Mouse (Mus musculus) stomach, postnatal 0 days (tissue): ENCODE results near the gene Tmem129. TPM values are rescaled to one million over a fixed set of nuclear protein-coding genes. Genes with fewer than 3 reads are reported as not detected.

ENCODE experiments used
- ATAC-seq: fragments of 200-750 bp; cut with Nextera tagmentation; 2 replicates; pipeline ENCODE4 v1.8.0; 2017; ENCODE audit not compliant: low FRiP score, low TSS enrichment
- DNase-seq: peaks from one replicate; pipeline ENCODE4 v3.0.0-alpha.2; 2016; ENCODE audit warnings: low spot score
- H3K27ac ChIP-seq: fragments of 300-500 bp; sonication (generic); replicated peaks from 2 replicates; pipeline ENCODE4 v1.5.1; 2014; ENCODE audit warnings: mild to moderate bottlenecking, control low read depth
- H3K27me3 ChIP-seq: fragments of 300-500 bp; sonication (generic); 2 replicates; pipeline ENCODE4 v1.6.1; 2014; ENCODE audit warnings: low read length; ENCODE audit not compliant: control insufficient read depth, insufficient read depth
- H3K36me3 ChIP-seq: fragments of 300-500 bp; sonication (generic); 2 replicates; pipeline ENCODE4 v1.6.1; 2014; ENCODE audit warnings: low read length, mixed read lengths; ENCODE audit not compliant: control insufficient read depth, insufficient read depth
- H3K4me1 ChIP-seq: fragments of 300-500 bp; sonication (generic); replicated peaks from 2 replicates; pipeline ENCODE4 v1.6.1; 2014; ENCODE audit warnings: antibody characterized with exemption; ENCODE audit not compliant: control insufficient read depth, insufficient read depth
- H3K4me2 ChIP-seq: fragments of 300-500 bp; sonication (generic); replicated peaks from 2 replicates; pipeline ENCODE4 v1.6.1; 2014; ENCODE audit warnings: low read depth, mild to moderate bottlenecking, control low read depth, moderate library complexity
- H3K4me3 ChIP-seq: fragments of 300-500 bp; sonication (generic); 2 replicates; pipeline ENCODE4 v1.5.1; 2014; ENCODE audit warnings: low read depth, low read length, control low read depth
- H3K9ac ChIP-seq: fragments of 300-500 bp; sonication (generic); 2 replicates; pipeline ENCODE4 v1.6.1; 2014; ENCODE audit warnings: mild to moderate bottlenecking, low read length, control low read depth, mixed read lengths
- H3K9me3 ChIP-seq: fragments of 300-500 bp; sonication (generic); 2 replicates; pipeline ENCODE4 v1.6.1; 2016; ENCODE audit warnings: low read length; ENCODE audit not compliant: control insufficient read depth
- CTCF ChIP-seq: IDR thresholded peaks from 2 replicates; pipeline ENCODE4 v1.5.1; 2016; ENCODE audit warnings: antibody characterized with exemption, low read depth, mild to moderate bottlenecking, moderate library complexity
- EP300 ChIP-seq: optimal IDR thresholded peaks from 2 replicates; pipeline ENCODE3; 2016; ENCODE audit warnings: antibody characterized with exemption
- WGBS: fragments of 180-500 bp; shearing (Covaris S2); extraction: QIAGEN DNeasy Blood & Tissue Kit; methylation state at CpG from one replicate; pipeline ENCODE4 v1.1.7; 2014; 5-methylcytosine and 5-hydroxymethylcytosine counted together
- polyA plus RNA-seq: library from polyadenylated mRNA; unstranded; fragments of >200 nt; fragmentation: Nextera tagmentation; extraction: Ambion mirVana; gene quantifications from 2 replicates; pipeline ENCODE4 v1.2.1, GENCODE M21; 2015

The Tmem129 gene
- 16.7 and 17.4 TPM in 2 replicates for polyA plus RNA-seq

DNA sequence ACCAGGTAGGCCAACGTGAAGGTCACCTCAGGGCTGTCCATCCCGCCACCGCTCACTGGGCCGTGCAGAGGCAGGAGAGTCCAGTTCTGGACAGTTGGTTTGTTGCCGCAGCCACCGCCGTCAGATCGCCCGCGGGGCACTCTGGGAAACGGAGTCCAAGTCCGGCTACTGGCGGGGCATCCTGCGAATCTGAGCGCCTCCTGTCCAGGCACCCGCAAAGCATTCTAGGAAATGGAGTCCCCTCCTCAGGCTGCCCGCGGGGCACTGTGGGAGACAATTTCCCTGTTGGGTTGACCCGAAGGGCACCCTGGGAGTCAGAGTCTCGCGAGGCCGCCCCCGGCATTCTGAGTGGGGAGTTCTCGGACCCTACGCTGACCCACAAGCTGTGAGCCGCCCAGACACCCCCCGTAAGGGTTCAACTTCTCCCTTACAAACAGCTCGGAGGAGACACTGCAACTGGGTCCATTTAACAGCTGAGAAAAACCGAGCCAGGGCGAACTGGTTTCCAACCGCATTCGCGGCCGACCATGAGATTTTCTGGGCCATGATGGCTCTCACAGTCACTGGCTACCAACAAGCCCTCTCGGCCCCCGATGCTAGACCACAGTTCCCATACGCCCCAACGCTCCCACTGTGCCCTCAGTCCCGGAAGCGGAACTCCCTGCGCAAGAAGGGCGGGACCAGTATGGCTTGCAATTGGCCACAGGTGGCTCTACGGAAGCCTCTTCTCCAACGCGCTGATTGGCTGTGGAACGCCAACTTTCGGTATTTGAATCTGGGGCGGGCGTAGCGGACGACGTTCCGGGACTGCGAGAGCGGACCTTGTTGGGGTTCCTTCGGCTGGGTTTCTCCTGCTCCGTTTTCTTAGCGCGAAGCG is at the start of gene Tmem129, which contains the start of gene Tacc3:
Gene Tmem129 (minus strand): TSS at position 630 of the 877 bp plus-strand sequence.
Gene Tacc3 (plus strand): TSS at position 342 of the 877 bp plus-strand sequence.
- Histone ChIP-seq H3K9ac (peak within 1 kb of the TSS; percentile 77), H3K4me3 (peak within 1 kb of the TSS; percentile 72), H3K27me3 (no peaks in the 10 kb centered on the region), H3K27ac (peak within 1 kb of the TSS; percentile 98), H3K4me2 (peak within 1 kb of the TSS; percentile 80), H3K9me3 (no peaks in the 10 kb centered on the region), H3K36me3 (peaks cover 5% of the 10 kb centered on the region; the same call in 1 of the 2 replicates), H3K4me1 (0 out of 2 replicates have a peak, but pooled peaks cover 4% of the 10 kb centered on the region)
- peak; percentile 97 for TF ChIP-seq EP300
- peak; percentile 22; the same call in 1 of the 2 replicates for TF ChIP-seq CTCF
- WGBS = under 1% methylated on average over 60 of the region's 60 CpGs
- ATAC-seq (peak; percentile 97), DNase-seq (peak; percentile 98)

DNA sequence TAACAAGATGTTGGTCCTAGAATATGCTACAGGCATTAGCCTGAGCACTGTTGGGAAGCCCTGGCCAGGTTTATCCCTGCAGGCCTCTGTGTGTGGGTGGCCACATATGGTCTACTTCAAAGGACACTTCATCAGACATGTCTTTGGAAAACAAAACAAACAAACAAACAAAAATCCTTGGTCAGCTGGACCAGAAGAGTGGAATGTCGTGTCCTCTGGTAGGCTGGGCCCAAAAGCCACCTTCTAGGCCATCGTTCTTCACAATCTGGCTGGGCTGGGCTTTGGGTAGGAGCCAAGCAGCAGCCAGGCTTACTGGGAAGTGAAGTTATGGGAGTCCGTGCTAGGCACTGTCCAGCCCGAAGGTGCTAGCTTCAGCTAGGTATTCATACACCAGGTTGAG is 48.9 kb upstream of the Tmem129 start:
- TF ChIP-seq EP300 = no peak
- TF ChIP-seq CTCF = no peak
- WGBS = 33% methylated on average over 4 of the region's 4 CpGs
- no peaks in the 10 kb centered on the region for H3K36me3 ChIP-seq
- no peaks in the 10 kb centered on the region for H3K9me3 ChIP-seq
- no peak overlapping the region for H3K4me3 ChIP-seq
- H3K27me3 ChIP-seq = no peaks in the 10 kb centered on the region
- no peak overlapping the region for H3K9ac ChIP-seq
- DNase-seq (no peak), ATAC-seq (no peak)
- peaks cover 5% of the 10 kb centered on the region for H3K4me1 ChIP-seq
- no peak overlapping the region for H3K4me2 ChIP-seq
- no peak overlapping the region for H3K27ac ChIP-seq

DNA sequence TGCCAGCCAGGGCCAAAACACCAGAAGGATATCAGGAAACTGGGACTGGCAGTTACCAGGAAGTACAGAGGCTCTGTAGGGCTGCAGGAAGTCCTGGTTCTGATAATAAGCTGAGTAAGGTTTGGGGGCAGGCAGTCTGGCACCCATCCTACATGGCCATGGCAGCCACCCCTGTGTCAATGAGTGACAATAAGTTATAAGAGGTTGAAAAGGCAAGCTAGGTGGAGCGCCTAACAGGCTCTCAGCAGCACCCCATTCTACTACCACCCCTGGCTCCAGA is 48.1 kb upstream of the Tmem129 start:
- no peaks in the 10 kb centered on the region for H3K9me3 ChIP-seq
- TF ChIP-seq CTCF (no peak), EP300 (no peak)
- WGBS = 72% methylated on average over 1 of the region's 1 CpGs
- no peaks in the 10 kb centered on the region for H3K36me3 ChIP-seq
- H3K4me2 ChIP-seq = no peak overlapping the region
- ATAC-seq = peak; percentile 22; the same call in 1 of the 2 replicates
- no peak for DNase-seq
- no peaks in the 10 kb centered on the region for H3K27me3 ChIP-seq
- peak overlapping the region; percentile 53 for H3K27ac ChIP-seq
- H3K4me1 ChIP-seq = peaks cover 5% of the 10 kb centered on the region
- no peak overlapping the region for H3K4me3 ChIP-seq
- H3K9ac ChIP-seq = no peak overlapping the region

DNA sequence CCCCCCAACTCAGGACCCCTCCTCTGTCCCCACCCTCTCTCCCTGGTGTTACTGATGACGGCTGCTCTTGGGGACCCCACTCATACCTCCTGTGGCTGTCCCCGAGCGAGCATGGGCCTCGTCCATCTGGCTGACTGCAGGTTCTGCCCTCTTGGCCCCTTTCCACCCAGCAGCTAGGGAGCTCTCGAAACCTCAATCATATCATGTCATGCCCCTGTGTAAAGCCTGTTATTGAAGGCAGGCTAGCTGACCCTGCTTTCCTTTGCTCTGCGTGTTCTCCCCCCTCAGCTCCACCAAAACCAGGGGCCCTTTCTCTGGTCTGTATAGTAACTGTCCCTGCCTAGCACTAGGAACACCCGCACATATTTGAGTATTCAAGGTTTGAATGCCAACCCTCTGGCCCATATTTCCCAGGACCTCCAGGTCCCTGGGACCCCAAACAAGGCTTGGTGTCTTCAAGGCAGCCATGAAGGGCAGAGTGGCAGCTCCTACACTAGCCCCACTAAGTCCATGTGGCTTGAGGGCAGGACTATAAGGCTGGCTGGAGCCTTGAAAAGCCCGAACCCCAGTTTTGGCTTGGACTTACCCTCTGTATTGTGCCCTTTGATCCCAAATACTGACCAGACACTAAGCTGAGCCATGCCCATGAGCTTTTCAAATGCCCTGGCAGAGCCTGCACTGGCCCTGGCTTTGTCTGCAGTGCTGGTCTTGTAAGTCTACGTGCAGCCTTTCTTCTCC is 47.6 kb upstream of the Tmem129 start:
- H3K27ac ChIP-seq = peak overlapping the region; percentile 53
- WGBS = 53% methylated on average over 9 of the region's 9 CpGs
- H3K9me3 ChIP-seq = no peaks in the 10 kb centered on the region
- DNase-seq = no peak
- H3K27me3 ChIP-seq = no peaks in the 10 kb centered on the region
- H3K9ac ChIP-seq = no peak overlapping the region
- no peak overlapping the region for H3K4me2 ChIP-seq
- TF ChIP-seq CTCF (no peak), EP300 (no peak)
- peak; percentile 13; the same call in 1 of the 2 replicates for ATAC-seq
- H3K4me1 ChIP-seq = peaks cover 5% of the 10 kb centered on the region
- H3K4me3 ChIP-seq = no peak overlapping the region
- H3K36me3 ChIP-seq = no peaks in the 10 kb centered on the region

DNA sequence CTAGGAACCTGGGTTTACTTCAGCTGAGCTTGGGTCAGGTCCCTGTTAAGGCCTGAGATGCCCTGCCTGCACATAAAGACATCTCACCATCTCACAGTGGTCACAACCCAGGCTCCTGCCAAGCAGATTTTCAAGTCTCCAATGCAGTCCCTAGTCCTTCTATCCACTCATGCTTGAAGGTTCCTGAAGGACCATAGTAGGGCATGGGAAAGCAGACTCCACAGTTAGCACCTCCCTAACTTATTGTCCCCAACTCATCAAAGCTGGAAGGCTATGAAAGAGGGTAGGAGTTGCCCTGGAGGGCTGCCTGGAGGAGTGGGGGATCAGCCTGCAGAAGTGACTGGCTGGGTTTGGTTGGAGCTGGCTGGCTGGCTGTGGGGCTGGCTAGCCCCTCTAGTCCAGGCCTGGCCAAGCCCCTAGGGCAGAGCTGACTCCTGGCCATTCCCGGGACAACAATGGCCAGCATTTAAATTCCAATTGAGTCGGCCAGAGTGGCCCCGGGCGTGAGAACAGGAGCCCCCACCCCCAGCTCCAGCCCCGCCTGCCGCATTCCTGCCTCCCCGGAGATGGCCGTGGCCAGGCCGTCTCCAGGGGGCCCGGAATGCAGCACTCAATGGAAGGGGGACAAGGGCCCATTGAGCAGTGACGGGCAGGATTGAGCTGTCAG is 46.9 kb upstream of the Tmem129 start:
- no peaks in the 10 kb centered on the region for H3K36me3 ChIP-seq
- DNase-seq = no peak
- no peak overlapping the region for H3K4me3 ChIP-seq
- H3K4me1 ChIP-seq = peaks cover 5% of the 10 kb centered on the region
- peak; percentile 14; the same call in 1 of the 2 replicates for ATAC-seq
- no peaks in the 10 kb centered on the region for H3K9me3 ChIP-seq
- H3K27ac ChIP-seq = no peak overlapping the region
- no peak overlapping the region for H3K4me2 ChIP-seq
- WGBS = 22% methylated on average over 11 of the region's 11 CpGs
- no peak overlapping the region for H3K9ac ChIP-seq
- no peaks in the 10 kb centered on the region for H3K27me3 ChIP-seq
- TF ChIP-seq CTCF = no peak
